Mouse (Mus musculus) duodenum, adult 2 months (tissue): Measurements from ENCODE around the gene Lhx2. TPM values are rescaled to one million over a fixed set of nuclear protein-coding genes. Genes with fewer than 3 reads are reported as not detected.

Experiments used
- polyA plus RNA-seq: library from polyadenylated mRNA; depleted of rRNA; stranded (reverse); fragments of >200 nt; gene quantifications from 2 replicates; pipeline ENCODE4 v1.2.3, GENCODE M21; 2012; ENCODE audit warnings: low replicate concordance; rRNA removed

Gene Lhx2
- 0.15 TPM in 1 of 2 replicates, not detected in the other for polyA plus RNA-seq

GRCm38 (mm10) chr2:38338990-38339909 is at the start of gene Lhx2:
Gene Lhx2 (plus strand): TSS chr2:38339281.

Other genes starting within 250 kb of the Lhx2 start
- gene Dennd1a, start 51.9 kb upstream of the Lhx2 start, polyA plus RNA-seq, result 7.1 and 11.0 TPM in 2 replicates
- gene Nek6, start 172.4 kb downstream of the Lhx2 start, polyA plus RNA-seq, result 35.3 and 104 TPM in 2 replicates